Mouse (Mus musculus) brown adipose tissue, adult 24 weeks (tissue): ENCODE measurements around the gene Gm48552. TPM values are rescaled to one million over a fixed set of nuclear protein-coding genes. Genes with fewer than 3 reads are reported as not detected.
A peak's percentile ranks its signal among the peaks of the same experiment; 100 is the strongest.

Experiments
- H3K27ac ChIP-seq: fragments of 200-500 bp; replicated peaks from 2 replicates; pipeline ENCODE4 v1.5.1; 2012; ENCODE audit warnings: low read depth, mild to moderate bottlenecking, low read length
- H3K4me1 ChIP-seq: fragments of 200-500 bp; 2 replicates; pipeline ENCODE4 v1.6.1; 2012; ENCODE audit warnings: low read length, mixed read lengths; ENCODE audit not compliant: control insufficient read depth, insufficient read depth, insufficient read length
- H3K4me3 ChIP-seq: fragments of 200-500 bp; 2 replicates; pipeline ENCODE4 v1.5.1; 2012; ENCODE audit warnings: low read depth, mild to moderate bottlenecking, low read length, moderate library complexity; ENCODE audit not compliant: insufficient read depth
- polyA plus RNA-seq: library from polyadenylated mRNA; stranded (reverse); fragments of >200 nt; gene quantifications from 2 replicates; pipeline ENCODE4 v1.2.4, GENCODE M21; 2012; ENCODE audit not compliant: missing spikeins, insufficient read depth, insufficient read length

The Gm48552 gene
- polyA plus RNA-seq, 1 experiment, result not detected

- no peak overlapping the region for H3K27ac ChIP-seq
- H3K4me3 ChIP-seq, result no peak overlapping the region
- H3K4me1 ChIP-seq, result peaks cover 46% of the 10 kb centered on the region
Measured at GRCm38 (mm10) chr10:81422661-81423217, 33.9 kb downstream of the Gm48552 start.

- Histone ChIP-seq H3K27ac (peak overlapping the region; percentile 8; the same call in 1 of the 2 replicates), H3K4me3 (no peak overlapping the region)
Measured at GRCm38 (mm10) chr10:81423476-81424245, 34.9 kb downstream of the Gm48552 start.

GRCm38 (mm10) chr10:81424246-81425051 lies 35.6 kb downstream of the Gm48552 start:
- H3K4me3 ChIP-seq, result peak overlapping the region; percentile 87
- peaks cover 35% of the 10 kb centered on the region for H3K4me1 ChIP-seq
- peak overlapping the region; percentile 60 for H3K27ac ChIP-seq

More at GRCm38 (mm10) chr10:81423476-81424245, 34.9 kb downstream of the Gm48552 start:
- H3K4me1 ChIP-seq, result peaks cover 40% of the 10 kb centered on the region

- H3K27ac ChIP-seq, result peak overlapping the region; percentile 60
- peak overlapping the region; percentile 87 for H3K4me3 ChIP-seq
- peaks cover 26% of the 10 kb centered on the region for H3K4me1 ChIP-seq
Measured at GRCm38 (mm10) chr10:81425236-81425850, 36.5 kb downstream of the Gm48552 start.

- Histone ChIP-seq H3K27ac (peak overlapping the region; percentile 47; the same call in 1 of the 2 replicates), H3K4me1 (peaks cover 25% of the 10 kb centered on the region)
Measured at GRCm38 (mm10) chr10:81426081-81426671, 37.4 kb downstream of the Gm48552 start.

GRCm38 (mm10) chr10:81426897-81427296 lies 38.1 kb downstream of the Gm48552 start:
- H3K4me1 ChIP-seq, result peaks cover 25% of the 10 kb centered on the region
- peak overlapping the region; percentile 87 for H3K4me3 ChIP-seq
- peak overlapping the region; percentile 47 for H3K27ac ChIP-seq

More at GRCm38 (mm10) chr10:81426081-81426671, 37.4 kb downstream of the Gm48552 start:
- H3K4me3 ChIP-seq, result peak overlapping the region; percentile 87

GRCm38 (mm10) chr10:81427327-81427726 lies 38.5 kb downstream of the Gm48552 start:
- Histone ChIP-seq H3K4me1 (peaks cover 21% of the 10 kb centered on the region), H3K4me3 (peak overlapping the region; percentile 87), H3K27ac (peak overlapping the region; percentile 36)

- no peak overlapping the region for H3K27ac ChIP-seq
- H3K4me1 ChIP-seq, result peaks cover 16% of the 10 kb centered on the region
- no peak overlapping the region for H3K4me3 ChIP-seq
Measured at GRCm38 (mm10) chr10:81427804-81428506, 39.1 kb downstream of the Gm48552 start.

- Histone ChIP-seq H3K27ac (no peak overlapping the region), H3K4me3 (no peak overlapping the region), H3K4me1 (peaks cover 19% of the 10 kb centered on the region)
Measured at GRCm38 (mm10) chr10:81428507-81428870, 39.7 kb downstream of the Gm48552 start.

GRCm38 (mm10) chr10:81429092-81429491 lies 40.3 kb downstream of the Gm48552 start:
- H3K4me1 ChIP-seq, result peaks cover 19% of the 10 kb centered on the region
- no peak overlapping the region; the same call in 1 of the 2 replicates for H3K4me3 ChIP-seq
- H3K27ac ChIP-seq, result no peak overlapping the region

- Histone ChIP-seq H3K27ac (peak overlapping the region; percentile 91), H3K4me3 (peak overlapping the region; percentile 85), H3K4me1 (peaks cover 16% of the 10 kb centered on the region)
Measured at GRCm38 (mm10) chr10:81429605-81430061, 40.8 kb downstream of the Gm48552 start.

GRCm38 (mm10) chr10:81430141-81430830 lies 41.5 kb downstream of the Gm48552 start:
- H3K4me1 ChIP-seq, result peaks cover 16% of the 10 kb centered on the region

GRCm38 (mm10) chr10:81430831-81431525 lies 42.2 kb downstream of the Gm48552 start:
- Histone ChIP-seq H3K27ac (peak overlapping the region; percentile 74; the same call in 1 of the 2 replicates), H3K4me3 (peak overlapping the region; percentile 85), H3K4me1 (peaks cover 19% of the 10 kb centered on the region)

More at GRCm38 (mm10) chr10:81430141-81430830, 41.5 kb downstream of the Gm48552 start:
- Histone ChIP-seq H3K4me3 (peak overlapping the region; percentile 85), H3K27ac (peak overlapping the region; percentile 91)
